Mouse (Mus musculus): ENCODE measurements around the gene Relt.
A peak's percentile ranks its signal among the peaks of the same experiment; 100 is the strongest.

Relt gene

GRCm38 (mm10) chr7:100845026-100845400, 18.2 kb downstream of the Relt start:
- no peak for DNase-seq (ENCODE audit: low spot score in 2 of 2)

DNA sequence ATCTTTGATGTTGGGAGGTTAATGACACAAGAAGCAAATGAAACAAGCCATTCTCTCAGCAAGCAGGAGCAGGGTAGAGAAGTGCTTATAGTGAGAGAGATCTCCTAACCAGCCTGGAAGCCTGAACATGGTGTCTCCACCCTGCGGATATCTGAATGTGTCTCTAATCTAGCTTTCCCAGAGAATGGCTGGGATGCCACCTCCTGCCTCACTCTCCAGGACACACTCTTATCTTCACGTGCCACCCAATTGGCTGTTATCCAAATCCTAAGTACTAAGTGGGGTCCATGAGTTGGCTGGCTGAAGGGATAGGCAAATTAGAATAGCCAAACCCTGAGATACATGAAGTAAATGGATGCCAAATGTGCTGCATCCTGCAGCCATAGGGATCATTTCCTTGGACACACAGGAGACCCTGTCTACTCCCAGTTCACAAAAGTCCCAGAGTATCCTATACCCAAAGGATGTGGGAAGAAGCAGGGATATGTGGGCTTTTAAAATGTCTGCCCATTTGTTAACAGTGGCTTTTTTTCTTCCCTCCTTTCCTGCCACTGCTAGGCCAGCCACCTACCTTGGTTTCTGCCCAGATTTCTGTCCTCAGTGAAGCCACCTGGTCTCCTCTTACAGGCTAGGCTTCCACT, 18.7 kb downstream of the Relt start:
- DNase-seq (ENCODE audit: low spot score in 2 of 2), result no peak

DNA sequence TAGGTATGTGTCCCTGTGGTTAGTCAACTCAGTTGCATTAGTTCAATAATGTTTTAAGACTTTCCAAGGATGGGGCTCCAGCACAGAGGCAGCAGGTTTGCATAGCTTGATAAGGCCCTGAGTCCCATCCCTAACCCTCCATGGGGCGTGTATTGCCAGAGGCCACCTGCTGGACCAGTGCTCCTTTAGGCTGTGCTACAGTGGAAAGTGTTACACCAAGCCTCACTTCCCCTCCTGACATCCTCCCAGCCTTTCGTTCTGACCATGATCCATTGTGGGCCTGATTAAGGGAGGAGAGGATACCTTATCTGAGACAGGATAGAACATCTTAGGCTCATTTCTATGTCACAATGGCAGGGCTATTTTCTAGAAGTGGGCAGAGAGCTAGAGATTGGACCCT, 19.4 kb downstream of the Relt start:
- DNase-seq (ENCODE audit: low spot score in 2 of 2), result no peak

DNA sequence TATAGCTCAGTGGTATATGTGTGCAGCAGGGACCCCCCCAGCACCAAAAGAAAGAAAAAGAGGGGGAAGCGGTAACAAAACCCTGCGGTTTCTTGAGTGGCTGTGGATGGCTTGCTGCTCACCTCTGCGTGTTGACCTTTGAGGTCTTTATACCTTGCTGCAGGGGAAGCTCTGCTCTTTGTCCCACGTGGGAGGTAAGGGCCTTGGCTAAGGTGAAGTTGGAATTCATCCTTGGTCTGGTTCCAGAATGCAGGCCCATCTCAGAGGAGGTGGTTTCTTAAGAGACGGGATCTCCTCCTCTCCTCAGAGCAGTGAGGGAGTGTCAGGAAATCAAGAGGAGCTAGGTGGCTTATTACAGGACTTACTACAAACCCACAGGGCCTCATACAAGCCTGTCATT, 21.1 kb downstream of the Relt start:
- no peak for DNase-seq (ENCODE audit: low spot score in 2 of 2)

- DNase-seq (ENCODE audit: low spot score in 2 of 2), result no peak
Observed at GRCm38 (mm10) chr7:100841608-100842007, 21.6 kb downstream of the Relt start.

GRCm38 (mm10) chr7:100840906-100841305, 22.3 kb downstream of the Relt start:
- no peak for DNase-seq (ENCODE audit: low spot score in 2 of 2)

- no peak for DNase-seq (ENCODE audit: low spot score in 2 of 2)
Observed at GRCm38 (mm10) chr7:100839632-100840402, 23.4 kb downstream of the Relt start.

DNA sequence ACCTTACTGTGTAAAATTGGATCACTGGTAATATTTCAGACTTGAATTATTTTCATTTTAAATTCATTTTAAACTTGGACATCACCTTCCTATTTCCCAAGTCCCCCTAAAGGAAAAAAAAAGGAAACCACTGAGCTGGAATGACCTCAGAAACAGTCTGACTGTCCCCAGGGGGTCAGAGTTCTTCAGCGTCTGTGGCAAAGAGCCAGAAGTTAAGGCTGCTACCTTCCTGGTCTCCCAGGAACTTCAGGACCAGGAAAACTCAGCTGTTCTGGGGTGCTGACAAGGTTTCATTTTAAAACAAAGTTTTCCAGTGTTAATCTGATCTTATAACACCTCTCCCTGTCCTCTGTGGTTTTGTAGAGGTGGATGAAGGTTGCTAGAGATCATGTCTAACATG, 25.5 kb downstream of the Relt start:
- no peak for DNase-seq (ENCODE audit: low spot score in 2 of 2)

DNA sequence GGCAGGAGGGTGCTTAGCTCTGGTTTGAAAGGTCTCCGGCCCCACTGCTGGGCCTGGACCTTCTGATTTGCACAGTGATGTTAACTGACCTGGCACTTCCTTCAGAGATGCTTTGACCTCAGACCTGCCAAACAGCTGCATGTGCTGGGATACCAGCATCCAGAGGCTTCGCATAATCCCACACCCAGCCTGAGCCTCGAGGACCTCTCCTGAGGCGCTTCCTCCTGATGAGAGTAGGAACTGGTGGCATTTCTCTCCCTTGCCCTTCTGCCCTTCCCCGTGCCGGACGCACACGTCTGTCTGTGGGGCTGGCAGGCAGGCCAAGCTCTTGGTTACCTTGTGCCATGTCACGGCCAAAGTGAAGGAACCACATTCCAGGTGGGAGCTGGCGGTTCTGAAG, 26.6 kb downstream of the Relt start:
- DNase-seq (ENCODE audit: low spot score in 2 of 2), result no peak

GRCm38 (mm10) chr7:100835711-100836110, 27.5 kb downstream of the Relt start:
- DNase-seq (ENCODE audit: low spot score in 2 of 2), result no peak

GRCm38 (mm10) chr7:100835168-100835567, 28.1 kb downstream of the Relt start:
- no peak for DNase-seq (ENCODE audit: low spot score in 2 of 2)

GRCm38 (mm10) chr7:100833859-100834258, 29.4 kb downstream of the Relt start:
- no peak for DNase-seq (ENCODE audit: low spot score in 2 of 2)

DNA sequence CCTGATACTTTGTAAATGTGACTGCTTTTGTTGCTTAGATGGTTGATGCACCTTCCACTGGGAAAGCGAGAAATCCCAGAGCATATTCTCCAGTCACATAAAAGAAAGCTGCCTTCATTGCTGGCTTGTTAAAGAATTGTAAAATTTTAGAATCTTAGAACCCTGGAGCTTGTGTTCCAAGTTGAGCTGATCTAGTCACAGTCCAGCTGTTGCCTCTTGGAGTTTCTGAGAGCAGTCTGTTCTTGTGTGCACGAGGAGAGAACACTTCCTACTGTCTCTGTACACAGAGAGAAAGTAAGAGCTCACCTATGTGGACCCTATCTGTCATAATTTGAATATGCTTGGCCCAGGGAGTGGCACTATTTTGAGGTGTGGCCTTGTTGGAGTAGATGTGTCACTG, 34.7 kb downstream of the Relt start:
- DNase-seq (ENCODE audit: low spot score in 2 of 2), result no peak

DNA sequence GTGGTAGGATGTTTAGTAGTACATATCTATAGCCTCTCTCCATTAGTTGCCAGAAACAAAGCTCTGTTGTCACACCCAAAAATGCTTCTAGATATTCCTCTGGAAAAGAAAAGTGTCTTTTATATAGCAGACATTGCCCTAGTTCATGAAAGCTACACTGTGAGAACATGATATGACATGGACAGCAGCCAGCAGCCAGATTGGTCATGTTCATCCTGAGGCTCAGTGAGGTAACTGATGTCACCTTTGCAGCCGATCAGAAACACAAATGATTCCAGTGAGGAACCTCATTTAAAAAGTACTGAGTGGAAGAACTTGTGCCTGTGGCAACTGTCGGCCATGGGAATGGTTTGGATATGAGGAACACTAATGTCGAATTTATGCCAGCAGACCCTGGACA, 38.6 kb downstream of the Relt start:
- no peak for DNase-seq (ENCODE audit: low spot score in 2 of 2)

- no peak for DNase-seq (ENCODE audit: low spot score in 2 of 2)
Observed at GRCm38 (mm10) chr7:100818401-100819064, 44.7 kb downstream of the Relt start.

- no peak for DNase-seq (ENCODE audit: low spot score in 2 of 2)
Observed at GRCm38 (mm10) chr7:100817442-100817760, 45.8 kb downstream of the Relt start.

GRCm38 (mm10) chr7:100816759-100817441, 46.3 kb downstream of the Relt start:
- DNase-seq (ENCODE audit: low spot score in 2 of 2), result peak; percentile 49 to 68

- no peak for DNase-seq (ENCODE audit: low spot score in 2 of 2)
Observed at GRCm38 (mm10) chr7:100815900-100816570, 47.2 kb downstream of the Relt start.

DNA sequence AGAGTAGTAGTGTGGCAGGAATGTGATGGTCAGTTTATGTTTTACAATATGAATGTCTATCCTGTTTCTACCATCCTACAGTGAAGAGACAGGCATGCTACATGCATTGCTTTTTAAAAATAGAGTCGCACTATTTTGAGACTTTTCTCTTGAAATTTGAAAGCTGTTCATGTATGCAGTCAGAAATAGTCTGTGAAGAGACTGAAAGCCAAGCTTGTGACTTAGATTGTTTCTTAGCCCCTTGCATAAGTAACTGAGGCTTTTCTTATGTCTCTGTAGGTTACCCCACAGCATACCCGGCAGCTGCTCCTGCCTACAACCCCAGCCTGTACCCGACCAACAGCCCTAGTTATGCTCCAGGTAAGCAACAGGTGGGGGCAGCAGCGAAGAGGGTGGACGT, 50.6 kb downstream of the Relt start:
- DNase-seq (ENCODE audit: low spot score in 2 of 2), result peak in 1 of 2 experiments; percentile 33

DNA sequence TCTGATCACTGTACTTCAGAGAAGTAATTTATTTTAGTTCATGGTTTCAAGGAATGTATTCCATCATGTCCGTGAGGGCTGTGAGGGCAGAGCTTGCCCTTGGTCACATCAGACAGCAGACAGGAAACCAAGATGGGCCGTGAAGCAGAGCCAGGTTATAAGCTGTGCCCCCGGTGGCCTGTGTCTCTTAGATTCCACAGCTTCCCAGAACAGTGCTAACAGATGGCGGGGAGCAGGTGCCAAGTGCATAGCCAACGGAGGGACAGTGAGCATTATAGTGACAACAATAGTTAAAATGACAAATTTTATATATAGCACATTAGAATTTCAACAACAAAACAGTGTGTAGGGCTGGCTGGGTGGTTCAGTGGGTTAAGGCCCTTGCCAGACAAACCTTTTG, 51.3 kb downstream of the Relt start:
- DNase-seq (ENCODE audit: low spot score in 2 of 2), result no peak

DNA sequence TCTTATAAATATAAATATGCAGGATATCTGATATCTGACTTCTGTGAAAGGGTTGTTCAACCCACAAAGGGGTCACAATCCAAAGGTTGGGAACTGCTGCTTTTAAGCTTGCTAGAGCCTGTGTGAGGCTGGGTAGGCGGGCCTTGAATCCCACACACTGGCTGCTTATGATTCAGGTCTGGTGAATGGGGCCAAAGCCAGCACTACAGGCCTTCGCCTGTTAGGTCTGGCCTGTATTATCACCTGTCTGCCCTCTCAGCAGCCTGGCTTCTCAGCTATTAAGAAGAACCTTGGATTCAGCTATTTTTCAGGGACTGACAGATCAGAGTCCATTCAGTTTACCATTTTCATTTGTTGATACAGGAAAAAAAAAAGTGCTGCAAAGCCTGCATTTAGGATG, 57.9 kb downstream of the Relt start:
- DNase-seq (ENCODE audit: low spot score in 2 of 2), result no peak

DNA sequence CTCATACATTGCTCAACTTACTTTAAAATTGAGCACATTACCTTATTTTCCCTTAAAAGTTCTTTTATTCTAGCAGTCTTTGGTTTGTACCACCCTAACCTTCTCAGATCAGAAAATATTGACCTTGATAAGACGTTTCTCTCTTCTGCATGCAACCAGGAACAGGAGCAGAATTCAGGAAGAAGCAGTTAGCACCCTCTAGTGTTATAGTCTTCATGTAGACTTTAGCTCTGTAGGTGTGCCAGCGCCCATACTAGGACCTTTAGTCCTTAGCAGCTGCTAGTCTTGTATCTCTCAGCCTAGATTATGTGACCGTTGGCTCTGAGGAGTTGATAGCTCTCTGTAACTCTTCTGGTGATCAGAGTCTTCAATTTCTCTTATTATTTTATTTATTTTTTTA, 64.4 kb downstream of the Relt start:
- DNase-seq (ENCODE audit: low spot score in 2 of 2), result no peak
